Mouse (Mus musculus) c-Kit-negative CD71-positive TER-119-positive erythroid progenitor cells, embryonic 14.5 days (primary cell): ENCODE measurements around the gene Scgb1b10.
"Not testable (repeated sequence)": the region's sequence is repeated elsewhere in the genome, so short reads cannot be mapped to it uniquely, and the experiment has no call there.

ENCODE experiments used
- DNase-seq: peaks from one replicate; pipeline ENCODE4 v3.0.0-alpha.2; 2013; ENCODE audit warnings: low read depth, low spot score

Gene Scgb1b10

GRCm38 (mm10) chr7:32100553-32100952, at the start of gene Scgb1b10:
Gene Scgb1b10 (plus strand): TSS chr7:32100853.
- DNase-seq: not testable (repeated sequence)
